Mouse (Mus musculus) activated CD4-positive, CD25-positive, alpha-beta regulatory T cell, adult 4 months (primary cell): Measurements from ENCODE around the gene Gm20388. TPM values are rescaled to one million over a fixed set of nuclear protein-coding genes. Genes with fewer than 3 reads are reported as not detected.

Experiments used
- ATAC-seq: one replicate; pipeline ENCODE4 v1.8.0; 2017
- polyA plus RNA-seq, 2 experiments: library from polyadenylated mRNA; unstranded; fragments of 100-300 nt; shearing (Covaris generic); gene quantifications; one replicate each; pipeline ENCODE4 v1.2.1; 2017

Gm20388 gene
- polyA plus RNA-seq, 2 experiments from 2014 or later: 9.9 to 12.3 TPM

- no peak for ATAC-seq
Observed at GRCm38 (mm10) chr8:121932668-121933520, 2022.3 kb downstream of the Gm20388 start.

GRCm38 (mm10) chr8:121934506-121934905 lies 2023.9 kb downstream of the Gm20388 start:
- ATAC-seq: no peak

GRCm38 (mm10) chr8:121934923-121935322 lies 2024.3 kb downstream of the Gm20388 start:
- no peak for ATAC-seq

- no peak for ATAC-seq
Observed at GRCm38 (mm10) chr8:121935341-121936294, 2025.0 kb downstream of the Gm20388 start.

GRCm38 (mm10) chr8:121936391-121936790 lies 2025.8 kb downstream of the Gm20388 start:
- ATAC-seq: no peak

- ATAC-seq: no peak
Observed at GRCm38 (mm10) chr8:121938732-121939131, 2028.1 kb downstream of the Gm20388 start.

GRCm38 (mm10) chr8:121943057-121943540 lies 2032.5 kb downstream of the Gm20388 start:
- ATAC-seq: no peak

GRCm38 (mm10) chr8:121943716-121944115 lies 2033.1 kb downstream of the Gm20388 start:
- ATAC-seq: no peak

GRCm38 (mm10) chr8:121944831-121945230 lies 2034.2 kb downstream of the Gm20388 start, which contains the start of gene Car5a:
TSS of gene Car5a (minus strand) at chr8:121944904.
- ATAC-seq: no peak

GRCm38 (mm10) chr8:121946351-121946750 lies 2035.7 kb downstream of the Gm20388 start:
- ATAC-seq: no peak

- ATAC-seq: no peak
Observed at GRCm38 (mm10) chr8:121947047-121947752, 2036.6 kb downstream of the Gm20388 start.

- peak; percentile 13 for ATAC-seq
Observed at GRCm38 (mm10) chr8:121947753-121948141, 2037.1 kb downstream of the Gm20388 start.

GRCm38 (mm10) chr8:121948321-121949145 lies 2037.9 kb downstream of the Gm20388 start:
- no peak for ATAC-seq

- ATAC-seq: no peak
Observed at GRCm38 (mm10) chr8:121949222-121949800, 2038.7 kb downstream of the Gm20388 start, which contains the start of gene Banp. TSS of gene Banp (plus strand) at chr8:121949750.

GRCm38 (mm10) chr8:121949941-121950748 lies 2039.5 kb downstream of the Gm20388 start:
- ATAC-seq: peak; percentile 87

GRCm38 (mm10) chr8:121950749-121951655 lies 2040.4 kb downstream of the Gm20388 start:
- ATAC-seq: no peak

GRCm38 (mm10) chr8:121951656-121952009 lies 2041.0 kb downstream of the Gm20388 start:
- no peak for ATAC-seq

- no peak for ATAC-seq
Observed at GRCm38 (mm10) chr8:121952122-121952521, 2041.5 kb downstream of the Gm20388 start.

- no peak for ATAC-seq
Observed at GRCm38 (mm10) chr8:121952800-121953199, 2042.2 kb downstream of the Gm20388 start.
